Mouse (Mus musculus): Measurements from ENCODE around the gene Rgs3.

- TF ChIP-seq CTCF (IDR thresholded peaks at IDR 0.05; ENCODE audit: low read depth) (no peak), EP300 (IDR thresholded peaks at IDR 0.05; ENCODE audit: low read depth) (no peak)
Measured at GRCm38 (mm10) chr4:62677047-62677737, 117.5 kb downstream of the Rgs3 start.

Data from heart, postnatal 0 days (tissue).